In genomic region chrX:12004416-12004815, GRCm38 (mm10) we compare ENCODE assay signal across 10 mouse cellular contexts.
DNase-seq lines count a peak whose midpoint lies in the region; ATAC-seq and TF ChIP-seq lines count a peak whose summit lies in the region.
"Had no signal": no experiment of that assay in that cellular context is flagged by ENCODE, and none has a peak within 500 bp of the region (broad histone marks: within the 10 kb centered on the region; RNA-seq: fewer than 3 reads in every experiment).

No protein-coding gene starts in this region.

- H3K9me3 ChIP-seq in MEL (replicated peaks; ENCODE audit: insufficient read depth, low read length) = no peaks in the 10 kb centered on the region
- no peaks in the 10 kb centered on the region for H3K9me3 ChIP-seq in forebrain, embryonic 16.5 days (ENCODE audit: control insufficient read depth, low read length)
- no peaks in the 10 kb centered on the region for H3K9me3 ChIP-seq in liver, embryonic 15.5 days (replicated peaks)
- H3K9me3 ChIP-seq: midbrain, embryonic 12.5 days; stomach, embryonic 15.5 days had no signal

- no peak for TF ChIP-seq RAD21 in MEL (IDR thresholded peaks at IDR 0.05; ENCODE audit: low read depth, low read length)

- no peak for TF ChIP-seq POLR2A in heart, adult 2 months (IDR thresholded peaks at IDR 0.05; ENCODE audit: insufficient read depth, low read depth, low read length)
- TF ChIP-seq POLR2A in MEL (IDR thresholded peaks at IDR 0.05; ENCODE audit: control insufficient read depth in 1 of 2, insufficient read depth in 1 of 2, low read depth in 1 of 2, low read length in 2 of 2, poor library complexity in 1 of 2) = no peak; a peak in 1 of 4 replicates

- peak in 1 of 2 experiments; percentile 24 for DNase-seq in heart, adult 2 months
- DNase-seq in heart, postnatal 4 days = no peak
- peak; percentile 67 for DNase-seq in MEL (ENCODE audit: low read depth, low spot score)
- no peak for DNase-seq in embryo, embryonic 10 days (ENCODE audit: low spot score)
- DNase-seq in layer of hippocampus, adult 18-20 months (ENCODE audit: low spot score in 2 of 2) = no peak
- no peak for DNase-seq in adrenal gland, adult 18-20 months (ENCODE audit: low spot score in 2 of 2)

- intact Hi-C loops in heart, adult 2 months (cut with DNase I) = loop anchor here (10.0 kb wide), 3 partner anchors 110 to 250 kb away; no protein-coding TSS in a partner anchor

- peak overlapping the region; percentile 95 for H3K27ac ChIP-seq in heart, adult 2 months
- peak overlapping the region; percentile 98 for H3K27ac ChIP-seq in MEL (ENCODE audit: control insufficient read depth, low read depth, low read length)
- H3K27ac ChIP-seq in forebrain, embryonic 16.5 days (ENCODE audit: low read length) = peak overlapping the region; percentile 47
- peak overlapping the region; percentile 92 for H3K27ac ChIP-seq in liver, embryonic 15.5 days (replicated peaks)

- ATAC-seq in forebrain, embryonic 16.5 days = no peak
- ATAC-seq in liver, embryonic 15.5 days (ENCODE audit: insufficient read depth) = no peak

- H3K27me3 ChIP-seq in heart, adult 2 months (ENCODE audit: control insufficient read depth, insufficient read depth, low read length) = no peaks in the 10 kb centered on the region
- no peaks in the 10 kb centered on the region for H3K27me3 ChIP-seq in MEL (ENCODE audit: control insufficient read depth in 1 of 2, insufficient read depth in 2 of 2, low read length in 2 of 2)
- H3K27me3 ChIP-seq in forebrain, embryonic 16.5 days (replicated peaks; ENCODE audit: control insufficient read depth, insufficient read depth, low read length) = peaks cover 5% of the 10 kb centered on the region; the same call in 1 of the 2 replicates
- peaks cover 53% of the 10 kb centered on the region for H3K27me3 ChIP-seq in liver, embryonic 15.5 days

- no peak overlapping the region for H3K4me2 ChIP-seq in forebrain, embryonic 16.5 days (ENCODE audit: low read length)
- peak overlapping the region; percentile 87 for H3K4me2 ChIP-seq in liver, embryonic 15.5 days
- H3K4me2 ChIP-seq: midbrain, embryonic 12.5 days had no signal

- TF ChIP-seq CTCF in heart, adult 2 months (IDR thresholded peaks at IDR 0.05) = no peak
- TF ChIP-seq CTCF in MEL (IDR thresholded peaks at IDR 0.05 in 2 of 3, conservative IDR thresholded peaks at IDR 0.05 in 1 of 3; ENCODE audit: control insufficient read depth in 1 of 3, insufficient read depth in 1 of 3, low read depth in 2 of 3, low read length in 3 of 3, poor library complexity in 1 of 3, severe bottlenecking in 1 of 3) = no peak

- H3K79me2 ChIP-seq in heart, adult 2 months (replicated peaks; ENCODE audit: control insufficient read depth, insufficient read depth, low read length) = no peaks in the 10 kb centered on the region
- H3K79me2 ChIP-seq in MEL (ENCODE audit: control insufficient read depth, insufficient read depth, low read length, poor library complexity) = peaks cover 13% of the 10 kb centered on the region; the same call in 1 of the 2 replicates

- WGBS in heart, adult 2 months = 21% methylated on average over 16 of the region's 16 CpGs
- 9% methylated on average over 16 of the region's 16 CpGs for WGBS in forebrain, embryonic 16.5 days
- whole genome bisulfite sequencing in liver, embryonic 15.5 days (ENCODE audit: insufficient replicate concordance) = 28% methylated on average over 16 of the region's 16 CpGs

- H3K36me3 ChIP-seq in heart, adult 2 months (ENCODE audit: control insufficient read depth, insufficient read depth, low read length) = no peaks in the 10 kb centered on the region
- peaks cover 0 to 24% of the 10 kb centered on the region in 2 experiments; a peak in 2 of 4 replicates for H3K36me3 ChIP-seq in MEL (ENCODE audit: control insufficient read depth in 1 of 2, insufficient read depth in 2 of 2, low read length in 2 of 2)
- H3K36me3 ChIP-seq in forebrain, embryonic 16.5 days (ENCODE audit: control insufficient read depth, insufficient read depth) = no peaks in the 10 kb centered on the region
- no peaks in the 10 kb centered on the region for H3K36me3 ChIP-seq in liver, embryonic 15.5 days (replicated peaks)
- H3K36me3 ChIP-seq: midbrain, embryonic 12.5 days; stomach, embryonic 15.5 days had no signal

- no peak for TF ChIP-seq EP300 in heart, adult 2 months (IDR thresholded peaks at IDR 0.05; ENCODE audit: insufficient read depth, low read depth, low read length)
- no peak for TF ChIP-seq EP300 in MEL (IDR thresholded peaks at IDR 0.05; ENCODE audit: low read depth in 1 of 2, low read length in 2 of 2)

- H3K9ac ChIP-seq in heart, adult 2 months (ENCODE audit: low read depth, low read length) = 0 out of 2 replicates have a peak overlapping the region, but pooled peaks have one; percentile 16
- peak overlapping the region; percentile 94 for H3K9ac ChIP-seq in MEL (ENCODE audit: control insufficient read depth, low read depth, low read length, poor library complexity, severe bottlenecking)
- no peak overlapping the region for H3K9ac ChIP-seq in forebrain, embryonic 16.5 days (replicated peaks; ENCODE audit: low read depth, low read length)
- H3K9ac ChIP-seq in liver, embryonic 15.5 days = peak overlapping the region; percentile 2; the same call in 1 of the 2 replicates
- H3K9ac ChIP-seq: midbrain, embryonic 12.5 days; stomach, embryonic 15.5 days had no signal

- no peak overlapping the region for H3K4me3 ChIP-seq in heart, adult 2 months
- H3K4me3 ChIP-seq in MEL (ENCODE audit: control insufficient read depth in 1 of 2, insufficient read depth in 1 of 2, low read depth in 2 of 2, low read length in 2 of 2) = peak overlapping the region; percentile 69 to 78
- no peak overlapping the region for H3K4me3 ChIP-seq in forebrain, embryonic 16.5 days (replicated peaks; ENCODE audit: low read length)
- H3K4me3 ChIP-seq in liver, embryonic 15.5 days (replicated peaks) = no peak overlapping the region
- H3K4me3 ChIP-seq: midbrain, embryonic 12.5 days; stomach, embryonic 15.5 days had no signal

- H3K4me1 ChIP-seq in heart, adult 2 months (ENCODE audit: control insufficient read depth, insufficient read depth, low read length) = peaks cover 9% of the 10 kb centered on the region
- H3K4me1 ChIP-seq in MEL (ENCODE audit: control insufficient read depth in 1 of 2, insufficient read depth in 2 of 2, low read length in 2 of 2) = peaks cover 20 to 35% of the 10 kb centered on the region in 2 experiments
- H3K4me1 ChIP-seq in forebrain, embryonic 16.5 days (replicated peaks; ENCODE audit: control insufficient read depth, insufficient read depth, low read length) = peaks cover 58% of the 10 kb centered on the region
- peaks cover 71% of the 10 kb centered on the region for H3K4me1 ChIP-seq in liver, embryonic 15.5 days (replicated peaks)

TF ChIP-seq in MEL, 35 proteins besides CTCF, POLR2A, EP300 and RAD21:
- TF ChIP-seq MXI1 (IDR thresholded peaks at IDR 0.05; ENCODE audit: low read depth, low read length) = peak; percentile 27; the same call in 1 of the 2 replicates
- TF ChIP-seq GATA1 (IDR thresholded peaks at IDR 0.05; ENCODE audit: low read depth, low read length) = no peak

Comparison
In these comparisons a context has a peak if more than half of its experiments do, and no peak if none do; other contexts are left out.
1. H3K27ac ChIP-seq: peak in every context shown above with its lines; median percentile 98 in MEL; 95 in heart, adult 2 months; 92 in liver, embryonic 15.5 days; 47 in forebrain, embryonic 16.5 days.
2. H3K4me3 ChIP-seq: peak in MEL (2 of 2); none in heart, adult 2 months (single experiment), forebrain, embryonic 16.5 days (single experiment) and liver, embryonic 15.5 days (single experiment).